Mouse (Mus musculus) intestine, postnatal 0 days (tissue): Measurements from ENCODE around the gene Tagln3. TPM values are rescaled to one million over a fixed set of nuclear protein-coding genes. Genes with fewer than 3 reads are reported as not detected.

ENCODE experiments used
- ATAC-seq: fragments of 200-750 bp; cut with Nextera tagmentation; 2 replicates; pipeline ENCODE4 v1.8.0; 2017; ENCODE audit warnings: mild to moderate bottlenecking, moderate TSS enrichment, moderate library complexity
- H3K27ac ChIP-seq: fragments of 300-500 bp; sonication (generic); 2 replicates; pipeline ENCODE4 v1.5.1; 2014; ENCODE audit warnings: mild to moderate bottlenecking, low read depth, low read length, moderate library complexity
- H3K27me3 ChIP-seq: fragments of 300-500 bp; sonication (generic); replicated peaks from 2 replicates; pipeline ENCODE4 v1.6.1; 2014; ENCODE audit warnings: low read length, mixed read lengths; ENCODE audit not compliant: control insufficient read depth, insufficient read depth
- H3K36me3 ChIP-seq: fragments of 300-500 bp; sonication (generic); 2 replicates; pipeline ENCODE4 v1.6.1; 2014; ENCODE audit warnings: mild to moderate bottlenecking, moderate library complexity; ENCODE audit not compliant: control insufficient read depth, insufficient read depth
- H3K4me1 ChIP-seq: fragments of 300-500 bp; sonication (generic); replicated peaks from 2 replicates; pipeline ENCODE4 v1.6.1; 2014; ENCODE audit warnings: antibody characterized with exemption, low read length, mixed read lengths; ENCODE audit not compliant: control insufficient read depth, insufficient read depth
- H3K4me2 ChIP-seq: fragments of 300-500 bp; sonication (generic); replicated peaks from 2 replicates; pipeline ENCODE4 v1.6.1; 2014; ENCODE audit warnings: low read depth, mild to moderate bottlenecking, moderate library complexity
- H3K4me3 ChIP-seq: fragments of 300-500 bp; sonication (generic); 2 replicates; pipeline ENCODE4 v1.5.1; 2014; ENCODE audit warnings: low read depth, low read length
- H3K9ac ChIP-seq: fragments of 300-500 bp; sonication (generic); 2 replicates; pipeline ENCODE4 v1.6.1; 2014; ENCODE audit warnings: mild to moderate bottlenecking, low read depth, low read length
- H3K9me3 ChIP-seq: fragments of 300-500 bp; sonication (generic); 2 replicates; pipeline ENCODE4 v1.6.1; 2016; ENCODE audit warnings: mixed run types; ENCODE audit not compliant: control insufficient read depth
- CTCF ChIP-seq: sonication (generic); IDR thresholded peaks from 2 replicates; pipeline ENCODE4 v1.5.1; 2016; ENCODE audit warnings: low read depth, mild to moderate bottlenecking, control low read depth, antibody characterized with exemption, moderate library complexity
- polyA plus RNA-seq: library from polyadenylated mRNA; unstranded; fragments of >200 nt; fragmentation: Nextera tagmentation; extraction: Ambion mirVana; gene quantifications from 2 replicates; pipeline ENCODE4 v1.2.1, GENCODE M21; 2015

Gene Tagln3
- polyA plus RNA-seq, 1 experiment from 2014 or later, result 13.7 TPM

DNA sequence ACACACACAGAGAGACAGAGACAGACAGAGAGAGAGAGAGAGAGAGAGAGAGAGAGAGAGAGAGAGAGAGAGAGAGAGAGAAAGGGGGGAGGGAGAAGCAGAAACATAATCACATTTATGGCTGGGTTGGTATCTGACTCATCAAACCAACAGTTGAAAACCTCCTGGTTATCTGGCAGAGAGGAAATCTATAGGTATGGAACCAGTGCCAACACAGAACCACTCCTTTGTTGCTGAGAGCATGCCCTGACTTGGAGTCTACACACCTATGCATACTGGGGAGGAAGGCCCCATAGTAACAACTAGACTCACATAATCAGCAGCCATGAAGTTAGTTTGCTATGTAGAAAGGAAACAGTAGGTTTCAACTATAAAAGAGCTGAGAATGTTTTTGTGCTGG is 62.0 kb downstream of the Tagln3 start:
- Histone ChIP-seq H3K4me3 (no peak overlapping the region), H3K4me2 (no peak overlapping the region), H3K9ac (no peak overlapping the region), H3K27me3 (no peaks in the 10 kb centered on the region), H3K27ac (no peak overlapping the region), H3K9me3 (no peaks in the 10 kb centered on the region), H3K36me3 (no peaks in the 10 kb centered on the region), H3K4me1 (no peaks in the 10 kb centered on the region)
- no peak for TF ChIP-seq CTCF
- ATAC-seq, result no peak

Other genes starting within 250 kb of the Tagln3 start
- gene Gm609, start 231.6 kb downstream of the Tagln3 start, polyA plus RNA-seq, result 1.6 and 1.9 TPM in 2 replicates
- gene Gm17783, start 192.6 kb downstream of the Tagln3 start, polyA plus RNA-seq, result 8.0 and 9.8 TPM in 2 replicates
- gene Slc9c1, start 189.3 kb downstream of the Tagln3 start, polyA plus RNA-seq, result not detected in 2 replicates
- 0.16 and 0.17 TPM in 2 replicates for gene Gcsam, start 114.2 kb downstream of the Tagln3 start, polyA plus RNA-seq
- gene BC016579, start 70.5 kb downstream of the Tagln3 start, polyA plus RNA-seq, result 5.5 TPM in 2 replicates
- gene Tmprss7, start 30.9 kb downstream of the Tagln3 start, polyA plus RNA-seq, result 0.21 and 0.22 TPM in 2 replicates
- 22.4 and 24.6 TPM in 2 replicates for gene Abhd10, start 18.3 kb upstream of the Tagln3 start, polyA plus RNA-seq
- gene Phldb2, start 229.0 kb upstream of the Tagln3 start, polyA plus RNA-seq, result 9.2 and 9.5 TPM in 2 replicates